Mouse (Mus musculus): ENCODE results near the gene Mks1. TPM values are rescaled to one million over a fixed set of nuclear protein-coding genes. Genes with fewer than 3 reads are reported as not detected.

Gene Mks1
- total and polyA plus RNA-seq, 2 experiments from 2014 or later: 4.4 to 4.5 TPM

DNA sequence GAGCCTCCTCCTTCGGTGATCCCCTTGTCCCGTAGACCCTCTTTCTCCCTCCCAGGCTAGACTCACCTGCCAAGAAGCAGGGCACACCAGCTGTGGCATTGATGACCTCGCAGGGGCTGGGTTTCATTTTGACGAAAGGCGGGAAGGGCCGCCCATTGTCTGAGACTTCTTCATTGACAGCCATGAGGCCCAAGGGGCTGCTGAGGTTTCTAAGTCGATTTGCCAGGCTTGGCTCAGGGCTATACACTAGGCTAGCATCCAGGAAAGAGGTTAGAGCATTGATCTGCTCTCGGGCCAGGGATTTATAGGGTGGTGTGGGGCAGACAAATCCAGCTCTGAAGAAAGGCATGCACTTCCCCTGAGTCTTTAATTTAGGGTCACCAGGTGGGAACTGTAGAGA is 38.2 kb upstream of the Mks1 start:
- Histone ChIP-seq H3K36me3 (replicated peaks; ENCODE audit: control insufficient read depth, insufficient read depth, low read length) (no peaks in the 10 kb centered on the region), H3K4me2 (ENCODE audit: low read depth, low read length) (no peak overlapping the region), H3K9me3 (replicated peaks; ENCODE audit: control insufficient read depth, low read length) (no peaks in the 10 kb centered on the region), H3K4me3 (ENCODE audit: low read depth, low read length) (no peak overlapping the region), H3K9ac (replicated peaks; ENCODE audit: low read depth, low read length) (no peak overlapping the region), H3K27ac (ENCODE audit: low read depth) (no peak overlapping the region), H3K27me3 (ENCODE audit: control insufficient read depth, insufficient read depth, low read length) (peaks cover 26% of the 10 kb centered on the region), H3K4me1 (ENCODE audit: control insufficient read depth, insufficient read depth) (no peaks in the 10 kb centered on the region)
- TF ChIP-seq EP300 (IDR thresholded peaks at IDR 0.05; ENCODE audit: low read depth): no peak
- no peak for TF ChIP-seq CTCF (IDR thresholded peaks at IDR 0.05; ENCODE audit: low read depth)
- 72% methylated on average over 8 of the region's 8 CpGs for whole genome bisulfite sequencing
- DNase-seq (ENCODE audit: low spot score) (no peak), ATAC-seq (ENCODE audit: insufficient read depth, low read depth) (no peak)

DNA sequence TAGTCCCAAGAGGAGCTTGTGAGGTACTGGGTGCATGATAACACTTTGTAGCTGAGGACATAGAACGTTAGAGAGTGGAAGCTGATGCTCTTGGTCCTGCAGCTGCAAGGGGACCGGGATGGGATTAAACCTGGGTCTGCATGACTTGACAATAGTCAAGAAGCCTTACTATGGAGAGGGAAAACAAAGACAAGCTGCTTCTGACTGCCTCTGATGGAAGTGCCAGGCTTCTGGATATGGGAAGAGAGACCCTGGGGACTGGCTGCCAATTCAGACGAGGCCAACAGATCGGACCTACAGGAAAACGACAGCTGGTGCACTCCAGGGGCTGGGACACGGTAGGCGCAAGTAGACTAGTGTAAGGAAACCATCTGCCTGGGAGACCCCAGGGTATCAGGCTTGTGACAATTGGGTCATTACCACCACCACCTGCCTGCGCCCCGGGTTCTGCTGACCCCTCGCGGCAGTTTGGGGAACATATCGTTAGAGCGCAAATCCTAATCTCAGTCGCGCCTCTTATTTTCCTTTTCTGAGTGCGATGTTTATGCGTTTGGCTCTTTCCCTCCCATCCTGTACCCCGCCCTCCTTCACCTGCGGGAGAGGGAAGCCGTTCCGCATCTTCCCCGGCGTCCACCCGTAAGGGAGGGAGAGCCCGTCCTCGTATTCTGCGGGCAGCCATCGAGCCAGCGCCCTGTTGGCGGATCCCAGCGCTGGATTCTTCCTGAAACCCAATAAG is 36.1 kb upstream of the Mks1 start:
- Histone ChIP-seq H3K4me3 (ENCODE audit: low read depth, low read length) (peak overlapping the region; percentile 42), H3K36me3 (replicated peaks; ENCODE audit: control insufficient read depth, insufficient read depth, low read length) (no peaks in the 10 kb centered on the region), H3K9ac (replicated peaks; ENCODE audit: low read depth, low read length) (no peak overlapping the region), H3K27me3 (ENCODE audit: control insufficient read depth, insufficient read depth, low read length) (peaks cover 26% of the 10 kb centered on the region), H3K27ac (ENCODE audit: low read depth) (no peak overlapping the region), H3K9me3 (replicated peaks; ENCODE audit: control insufficient read depth, low read length) (no peaks in the 10 kb centered on the region), H3K4me1 (ENCODE audit: control insufficient read depth, insufficient read depth) (no peaks in the 10 kb centered on the region), H3K4me2 (ENCODE audit: low read depth, low read length) (peak overlapping the region; percentile 66)
- TF ChIP-seq EP300 (IDR thresholded peaks at IDR 0.05; ENCODE audit: low read depth): no peak
- TF ChIP-seq CTCF (IDR thresholded peaks at IDR 0.05; ENCODE audit: low read depth): peak; percentile 61
- DNase-seq (ENCODE audit: low spot score) (no peak), ATAC-seq (ENCODE audit: insufficient read depth, low read depth) (no peak)
- 4% methylated on average over 30 of the region's 31 CpGs for WGBS

DNA sequence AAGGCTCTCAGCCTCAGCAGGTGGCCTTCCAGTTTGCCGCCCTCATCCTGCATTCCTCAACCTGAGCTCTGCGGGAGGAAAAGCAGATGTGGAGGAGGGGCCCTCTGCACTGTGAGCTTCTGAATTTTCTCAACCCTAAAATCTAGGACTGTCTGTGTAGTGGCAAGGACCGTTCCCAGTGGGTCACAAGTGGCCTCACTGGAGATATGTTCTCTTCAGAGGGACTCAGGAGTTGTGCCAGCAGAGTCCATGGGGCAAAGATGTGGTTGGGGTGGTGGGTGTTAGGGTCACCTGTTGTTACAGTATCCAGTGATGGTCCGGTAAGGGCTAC is 35.6 kb upstream of the Mks1 start:
- no peaks in the 10 kb centered on the region for H3K9me3 ChIP-seq (replicated peaks; ENCODE audit: control insufficient read depth, low read length)
- no peaks in the 10 kb centered on the region for H3K4me1 ChIP-seq (ENCODE audit: control insufficient read depth, insufficient read depth)
- H3K27ac ChIP-seq (ENCODE audit: low read depth): no peak overlapping the region
- no peak overlapping the region for H3K9ac ChIP-seq (replicated peaks; ENCODE audit: low read depth, low read length)
- no peak for TF ChIP-seq CTCF (IDR thresholded peaks at IDR 0.05; ENCODE audit: low read depth)
- no peak for TF ChIP-seq EP300 (IDR thresholded peaks at IDR 0.05; ENCODE audit: low read depth)
- peak overlapping the region; percentile 66 for H3K4me2 ChIP-seq (ENCODE audit: low read depth, low read length)
- peaks cover 26% of the 10 kb centered on the region for H3K27me3 ChIP-seq (ENCODE audit: control insufficient read depth, insufficient read depth, low read length)
- no peaks in the 10 kb centered on the region for H3K36me3 ChIP-seq (replicated peaks; ENCODE audit: control insufficient read depth, insufficient read depth, low read length)
- WGBS: 29% methylated on average over 4 of the region's 4 CpGs
- peak overlapping the region; percentile 42 for H3K4me3 ChIP-seq (ENCODE audit: low read depth, low read length)
- ATAC-seq (ENCODE audit: insufficient read depth, low read depth) (no peak), DNase-seq (ENCODE audit: low spot score) (no peak)

- no peaks in the 10 kb centered on the region for H3K36me3 ChIP-seq (replicated peaks; ENCODE audit: control insufficient read depth, insufficient read depth, low read length)
- H3K9ac ChIP-seq (replicated peaks; ENCODE audit: low read depth, low read length): no peak overlapping the region
- no peak overlapping the region for H3K4me2 ChIP-seq (ENCODE audit: low read depth, low read length)
- no peak overlapping the region for H3K4me3 ChIP-seq (ENCODE audit: low read depth, low read length)
- TF ChIP-seq CTCF (IDR thresholded peaks at IDR 0.05; ENCODE audit: low read depth) (no peak), EP300 (IDR thresholded peaks at IDR 0.05; ENCODE audit: low read depth) (no peak)
- H3K4me1 ChIP-seq (ENCODE audit: control insufficient read depth, insufficient read depth): no peaks in the 10 kb centered on the region
- H3K27me3 ChIP-seq (ENCODE audit: control insufficient read depth, insufficient read depth, low read length): peaks cover 14% of the 10 kb centered on the region
- DNase-seq (ENCODE audit: low spot score) (no peak), ATAC-seq (ENCODE audit: insufficient read depth, low read depth) (no peak)
- H3K27ac ChIP-seq (ENCODE audit: low read depth): no peak overlapping the region
- 66% methylated on average over 5 of the region's 5 CpGs for WGBS
- H3K9me3 ChIP-seq (replicated peaks; ENCODE audit: control insufficient read depth, low read length): no peaks in the 10 kb centered on the region
These were observed 31.5 kb upstream of the Mks1 start for GRCm38 (mm10) chr11:87821502-87821901.

- Histone ChIP-seq H3K9ac (replicated peaks; ENCODE audit: low read depth, low read length) (no peak within 1 kb of the TSS), H3K4me1 (ENCODE audit: control insufficient read depth, insufficient read depth) (no peaks in the 10 kb centered on the region), H3K36me3 (replicated peaks; ENCODE audit: control insufficient read depth, insufficient read depth, low read length) (no peaks in the 10 kb centered on the region), H3K27ac (ENCODE audit: low read depth) (no peak within 1 kb of the TSS), H3K27me3 (ENCODE audit: control insufficient read depth, insufficient read depth, low read length) (0 out of 2 replicates have a peak, but pooled peaks cover 5% of the 10 kb centered on the region), H3K9me3 (replicated peaks; ENCODE audit: control insufficient read depth, low read length) (no peaks in the 10 kb centered on the region), H3K4me3 (ENCODE audit: low read depth, low read length) (no peak within 1 kb of the TSS), H3K4me2 (ENCODE audit: low read depth, low read length) (no peak within 1 kb of the TSS)
- ATAC-seq (ENCODE audit: insufficient read depth, low read depth) (no peak), DNase-seq (ENCODE audit: low spot score) (no peak)
- TF ChIP-seq EP300 (IDR thresholded peaks at IDR 0.05; ENCODE audit: low read depth) (no peak), CTCF (IDR thresholded peaks at IDR 0.05; ENCODE audit: low read depth) (no peak)
- WGBS: 58% methylated on average over 10 of the region's 10 CpGs
These were observed 24.6 kb upstream of the Mks1 start, which contains the start of gene Lpo for GRCm38 (mm10) chr11:87828239-87828900. Gene Lpo (minus strand): TSS chr11:87828289.
